Mouse (Mus musculus) brain, adult 2 months (tissue): ENCODE results near the gene Rmi2.
A peak's percentile ranks its signal among the peaks of the same experiment; 100 is the strongest.
"Not testable (repeated sequence)": the region's sequence is repeated elsewhere in the genome, so short reads cannot be mapped to it uniquely, and the experiment has no call there.

Experiments used
- DNase-seq: peaks from one replicate; pipeline ENCODE4 v3.0.0; 2011; ENCODE audit warnings: low read depth, low spot score

Gene Rmi2

DNA sequence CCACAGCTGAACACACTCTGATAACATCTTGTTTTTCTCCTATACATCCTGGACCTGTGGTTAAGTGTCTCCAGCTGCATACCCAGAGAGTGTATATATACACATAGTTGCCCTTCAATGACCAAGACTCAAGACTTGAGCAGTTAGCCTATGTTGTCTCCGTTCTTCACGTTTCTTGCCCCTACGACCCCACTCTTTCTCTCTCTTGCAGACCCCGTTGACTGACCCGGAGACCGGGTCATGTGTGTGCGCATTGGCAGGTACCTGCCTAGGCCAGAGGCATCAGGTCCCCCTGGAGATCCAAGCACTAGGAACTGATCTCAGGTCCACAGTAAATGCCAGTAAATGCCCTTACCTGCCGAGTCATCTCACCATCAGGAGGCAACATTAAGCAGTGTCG, 7.6 kb upstream of the Rmi2 start:
- no peak for DNase-seq

DNA sequence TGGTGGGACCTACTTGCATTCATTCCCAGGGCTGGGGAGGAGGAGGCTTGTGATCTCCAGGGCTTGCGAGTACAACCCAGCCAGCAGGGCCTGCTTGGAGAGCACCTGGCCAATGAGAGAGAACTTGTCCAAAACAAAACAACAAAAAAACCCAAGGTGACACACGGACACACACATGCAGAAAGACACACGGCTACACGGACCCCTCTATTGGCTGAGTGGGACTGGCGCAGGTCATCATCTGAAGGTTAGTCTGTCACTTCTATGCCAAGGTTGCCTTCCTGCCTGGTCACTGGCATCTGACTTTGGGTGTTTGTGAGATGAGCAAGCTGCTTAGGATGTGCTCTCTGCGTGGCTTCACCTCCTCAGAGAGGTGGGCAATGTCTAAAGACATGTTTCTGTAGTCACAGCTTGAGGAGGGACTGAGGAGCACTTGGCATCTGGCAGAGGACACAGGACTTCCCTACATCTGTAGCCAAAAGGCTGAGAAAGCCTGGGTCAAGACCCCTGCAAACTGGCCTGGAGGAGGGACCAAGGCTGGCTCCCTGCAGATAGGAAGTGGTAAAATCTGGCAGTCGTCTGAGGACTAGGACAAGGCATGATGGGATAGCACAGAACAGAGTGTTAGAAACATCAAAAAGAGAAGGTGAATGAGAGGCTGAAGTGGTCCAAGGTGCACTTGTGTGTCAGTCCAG, 6.9 kb upstream of the Rmi2 start:
- no peak for DNase-seq

DNA sequence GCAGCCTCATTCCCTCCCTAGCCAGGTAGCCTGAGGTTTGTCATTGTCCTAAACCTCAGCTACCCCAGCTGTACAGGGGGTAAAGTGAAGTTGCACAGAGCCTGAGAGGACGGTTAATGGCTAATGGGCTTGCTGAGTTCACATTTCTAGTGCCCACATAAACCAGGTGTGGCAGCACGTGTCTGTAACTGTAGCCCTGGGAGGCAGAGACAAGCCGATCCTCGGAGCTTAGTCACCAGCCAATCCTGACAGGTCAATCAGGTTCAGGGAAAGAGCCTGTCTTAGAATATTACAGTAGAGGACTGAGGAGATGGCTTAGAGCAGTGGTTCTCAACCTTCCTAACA, 6.4 kb upstream of the Rmi2 start:
- no peak for DNase-seq

DNA sequence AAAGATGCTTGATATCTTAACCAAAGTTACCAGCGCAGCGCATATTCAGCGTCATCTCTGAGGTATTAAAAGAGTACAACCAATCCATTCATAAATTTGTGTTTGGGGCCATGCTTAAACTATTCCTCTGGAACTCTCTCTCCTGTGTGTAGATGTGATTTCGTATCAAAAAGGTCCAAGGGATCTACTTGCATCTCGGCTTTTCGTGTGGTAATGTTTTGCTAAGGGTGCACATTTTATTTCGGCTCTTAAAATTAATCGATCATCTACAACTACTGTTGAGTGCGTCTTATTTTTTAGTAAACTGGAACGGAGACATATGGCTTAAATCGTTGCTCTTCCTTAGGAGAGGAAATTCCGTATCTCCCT, 333 bp upstream of the Rmi2 start:
- no peak for DNase-seq

DNA sequence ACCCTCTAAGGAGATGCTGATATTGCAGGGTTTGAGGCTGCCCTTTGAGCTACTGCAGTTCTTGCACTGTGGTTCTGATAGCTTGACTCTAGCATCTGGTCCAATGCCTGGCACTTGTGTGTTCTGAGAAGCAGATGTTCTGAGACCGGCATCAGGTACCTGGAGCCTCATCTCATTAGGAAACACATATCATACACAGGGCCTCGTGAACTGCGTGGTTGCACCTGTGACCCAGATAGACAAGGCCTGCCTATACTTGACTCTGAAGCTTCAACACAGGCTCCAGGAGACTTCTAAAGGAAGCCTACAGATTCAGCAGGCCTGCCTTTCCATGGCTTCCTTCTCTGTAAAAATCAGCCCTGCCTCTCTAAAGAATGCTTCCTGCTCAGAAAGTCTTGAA, 1.5 kb downstream of the Rmi2 start:
- DNase-seq: no peak

DNA sequence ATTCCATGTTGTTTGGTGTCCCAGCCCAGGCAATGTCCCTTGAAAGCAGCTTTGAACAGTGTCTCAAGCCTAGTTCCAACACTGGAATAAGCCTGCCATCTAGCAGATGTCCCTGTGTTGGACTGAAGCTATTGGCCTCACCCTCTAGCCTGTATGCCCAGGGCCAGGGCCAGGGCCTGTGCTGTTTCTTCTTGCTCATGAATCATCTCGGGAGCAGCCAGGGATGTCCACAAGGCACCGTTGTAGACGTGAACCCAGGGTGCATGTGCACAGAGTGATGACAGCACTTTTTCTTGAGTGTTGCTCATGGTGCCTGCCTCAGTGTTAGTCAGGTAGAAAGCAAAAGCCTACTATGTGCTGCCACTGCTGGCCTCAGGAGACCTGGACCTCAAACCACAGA, 2.4 kb downstream of the Rmi2 start:
- DNase-seq: no peak

DNA sequence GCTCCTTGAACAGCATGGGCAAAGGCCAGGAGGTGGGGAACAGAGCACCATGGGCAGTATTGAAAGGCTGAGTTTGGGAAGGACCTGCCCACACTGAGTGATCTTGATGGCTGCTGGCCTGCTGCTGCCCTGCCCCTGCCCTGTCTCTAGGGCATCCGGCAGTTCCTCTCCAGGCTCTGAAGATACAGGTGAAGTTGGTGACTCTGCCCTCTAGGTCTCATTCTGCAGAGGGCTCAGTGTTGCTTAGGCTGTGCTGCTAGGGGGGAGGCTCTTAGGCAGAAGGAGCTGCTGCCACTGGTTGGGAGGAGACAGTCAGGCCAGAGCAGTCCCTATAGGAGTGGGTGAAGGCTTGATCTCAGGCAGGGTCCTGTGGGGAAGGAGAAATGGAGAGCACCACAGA, 3.0 kb downstream of the Rmi2 start:
- DNase-seq: no peak

DNA sequence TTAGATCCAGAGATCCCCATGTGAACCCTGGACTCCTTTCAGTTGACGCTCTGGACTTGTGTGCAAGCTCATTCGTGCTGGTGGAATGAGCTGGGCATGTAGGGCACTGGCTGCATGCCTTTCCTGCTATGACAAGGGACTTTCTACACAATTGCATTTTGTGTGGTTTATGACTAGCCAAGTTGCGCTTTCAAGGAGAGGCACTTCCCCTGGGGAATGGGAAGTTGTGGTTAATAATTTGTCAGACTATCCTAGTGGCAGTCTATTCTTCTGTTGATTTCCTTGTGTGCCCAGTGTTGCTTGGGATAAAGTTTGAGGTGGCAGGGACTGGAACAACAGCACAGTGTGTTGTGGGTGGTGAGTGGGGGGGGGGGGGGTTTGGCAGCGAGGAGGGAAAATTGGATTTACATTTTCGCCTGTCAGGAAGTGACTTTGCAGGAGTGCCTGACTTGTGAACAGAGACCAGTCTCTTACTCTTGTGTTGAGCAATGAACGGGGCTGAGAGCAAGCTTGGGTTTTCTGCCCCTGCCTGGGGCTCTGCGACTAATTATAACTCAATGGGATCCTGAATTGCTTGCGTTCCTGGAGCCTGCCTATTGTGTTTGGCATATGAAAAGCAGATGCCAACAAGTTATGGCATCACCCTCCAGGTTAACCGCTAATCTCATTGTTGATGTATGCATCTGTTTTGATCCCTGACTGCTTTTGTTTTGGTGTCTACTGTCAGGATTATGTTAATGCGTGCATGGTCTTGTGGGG, 3.8 kb downstream of the Rmi2 start:
- no peak for DNase-seq

DNA sequence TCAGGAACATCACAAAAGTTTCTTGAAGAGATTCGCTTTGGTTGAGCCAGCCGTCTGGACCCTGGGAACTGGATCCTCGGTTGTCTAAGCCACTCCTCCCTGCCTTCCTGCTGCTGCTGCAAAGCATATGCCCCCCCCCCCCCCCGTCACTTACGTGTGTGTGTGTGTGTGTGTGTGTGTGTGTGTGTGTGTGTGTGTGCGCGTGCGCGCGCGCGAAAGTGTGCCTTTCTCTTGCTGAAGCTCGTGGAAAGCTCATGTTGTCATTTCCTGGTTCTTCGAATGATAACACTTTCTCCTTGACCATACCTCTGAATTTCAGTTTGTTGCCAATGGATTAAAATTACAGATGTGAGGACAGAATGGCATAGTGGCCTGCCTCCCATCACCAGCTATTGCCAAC, 5.2 kb downstream of the Rmi2 start:
- DNase-seq: no peak

DNA sequence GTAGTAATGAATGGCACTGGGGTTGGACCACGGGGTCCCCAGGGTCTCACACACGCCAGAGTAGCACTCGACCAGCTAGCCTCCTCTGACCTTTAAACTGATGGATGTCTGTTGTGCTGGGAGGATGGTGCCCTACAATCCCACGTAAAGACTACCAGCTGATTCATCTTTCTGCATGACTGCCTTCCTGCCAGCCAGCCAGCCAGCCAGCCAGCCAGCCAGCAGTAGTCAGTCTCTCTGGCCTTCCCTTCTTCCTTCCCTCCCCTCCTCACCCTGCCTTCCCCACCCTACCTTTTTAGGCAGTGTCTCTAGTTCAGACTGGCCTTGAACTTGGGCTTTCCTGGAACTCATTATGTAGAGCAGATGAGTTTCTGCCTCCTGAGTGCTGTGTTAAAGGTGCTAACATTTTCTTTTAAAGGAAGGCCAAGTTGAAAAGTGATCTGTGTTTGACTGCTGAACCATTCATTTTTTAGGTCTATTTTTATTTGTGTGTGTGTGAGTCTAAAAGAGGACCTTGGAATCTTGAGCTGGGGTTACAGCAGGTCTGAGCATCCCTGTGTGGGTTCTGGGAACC, 7.5 kb downstream of the Rmi2 start:
- no peak for DNase-seq

DNA sequence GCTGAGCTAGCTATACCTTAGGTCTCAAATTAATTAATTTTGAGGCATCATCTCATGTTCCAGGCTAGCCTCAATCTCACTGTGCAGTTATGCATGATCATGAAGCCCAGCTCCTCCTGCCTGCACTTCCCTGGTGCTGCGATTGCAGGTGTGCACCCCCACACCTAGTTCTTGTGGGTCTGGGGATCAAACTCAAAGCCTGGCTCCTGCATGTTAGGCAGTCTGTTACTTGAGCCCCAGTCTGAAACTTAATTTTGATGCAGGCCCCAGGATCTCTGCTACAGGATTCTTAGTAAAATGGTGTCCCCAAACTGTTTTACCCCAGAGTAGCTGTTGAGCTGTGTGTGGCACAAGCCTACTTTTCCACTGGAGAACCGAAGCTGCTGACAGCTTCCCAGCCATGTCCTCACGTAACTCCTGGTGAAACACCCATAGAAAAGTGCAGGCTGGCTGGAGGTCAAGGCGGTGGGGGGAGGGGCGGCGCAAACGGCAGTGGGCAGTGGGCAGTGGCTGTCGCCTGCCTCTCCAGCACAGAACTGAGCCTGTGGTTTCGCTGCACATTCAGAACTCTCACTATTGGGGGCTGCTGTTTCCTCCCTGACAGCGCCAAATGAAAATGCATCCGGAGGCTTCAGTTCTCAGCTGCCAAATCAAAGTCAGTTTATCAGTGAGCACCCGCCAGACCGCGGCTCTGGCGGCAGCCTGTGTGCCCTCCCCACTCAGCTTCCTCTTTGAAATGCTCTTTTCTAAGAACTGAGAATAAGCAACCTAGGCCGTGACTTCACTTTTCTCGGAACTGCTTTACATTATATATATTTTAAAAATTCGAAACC, 8.8 kb downstream of the Rmi2 start:
- DNase-seq: peak; percentile 20

DNA sequence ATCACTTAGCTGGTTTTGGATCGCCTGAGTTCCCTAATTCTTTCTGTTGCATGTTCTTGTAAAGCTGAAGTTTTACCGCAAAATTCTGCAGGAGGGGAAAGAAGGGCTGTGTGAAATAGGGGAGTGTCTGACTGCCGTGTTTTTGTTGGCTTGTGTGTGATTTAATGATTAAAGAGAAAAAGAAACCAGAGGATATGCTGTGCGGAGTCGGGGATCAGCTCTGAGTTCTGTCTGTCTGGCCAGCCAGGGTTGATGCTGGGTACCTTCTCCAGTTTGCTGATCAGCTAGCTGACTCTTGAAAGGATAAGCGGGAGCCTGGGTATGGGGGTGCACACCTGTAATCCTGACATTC, 9.4 kb downstream of the Rmi2 start:
- DNase-seq: no peak

DNA sequence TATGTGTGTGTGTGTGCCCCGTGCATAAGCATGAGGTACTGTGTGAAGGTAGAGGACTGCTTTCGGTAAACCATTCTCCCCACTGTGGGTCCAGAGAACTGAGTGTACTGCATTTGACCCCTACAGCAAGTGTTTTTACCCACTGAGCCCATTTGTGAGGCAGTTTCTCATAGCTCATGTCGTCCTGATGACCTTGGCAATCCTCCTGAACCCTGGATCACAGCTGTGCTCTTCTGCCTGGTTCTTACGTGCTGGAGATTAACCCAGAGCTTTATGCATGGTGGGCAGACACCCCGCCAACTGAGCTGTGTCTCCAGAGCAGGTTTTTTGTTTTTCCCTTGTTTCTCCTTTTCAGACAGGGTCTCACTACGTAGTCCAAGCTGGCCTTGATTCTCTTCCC, 11.1 kb downstream of the Rmi2 start:
- DNase-seq: no peak

DNA sequence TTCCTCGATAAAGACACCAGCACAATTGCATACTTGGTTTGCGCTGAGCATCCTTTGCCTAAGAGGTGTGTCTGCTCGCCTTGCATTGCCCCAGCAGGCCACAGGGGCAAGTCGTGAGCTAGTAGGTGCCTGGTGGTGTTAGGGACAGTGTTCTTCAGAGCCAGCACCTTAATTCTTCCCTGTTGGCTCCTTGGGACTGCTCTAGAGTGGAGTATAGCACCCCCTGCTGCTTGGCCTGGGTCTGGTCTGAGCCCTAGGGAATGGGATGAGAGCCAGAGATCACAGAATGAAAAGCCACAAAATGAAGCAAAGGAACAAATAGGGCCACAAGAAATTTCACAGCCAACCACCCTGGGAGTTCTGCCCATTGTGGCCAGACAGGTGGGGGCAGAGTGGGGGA, 11.6 kb downstream of the Rmi2 start:
- peak; percentile 78 for DNase-seq

DNA sequence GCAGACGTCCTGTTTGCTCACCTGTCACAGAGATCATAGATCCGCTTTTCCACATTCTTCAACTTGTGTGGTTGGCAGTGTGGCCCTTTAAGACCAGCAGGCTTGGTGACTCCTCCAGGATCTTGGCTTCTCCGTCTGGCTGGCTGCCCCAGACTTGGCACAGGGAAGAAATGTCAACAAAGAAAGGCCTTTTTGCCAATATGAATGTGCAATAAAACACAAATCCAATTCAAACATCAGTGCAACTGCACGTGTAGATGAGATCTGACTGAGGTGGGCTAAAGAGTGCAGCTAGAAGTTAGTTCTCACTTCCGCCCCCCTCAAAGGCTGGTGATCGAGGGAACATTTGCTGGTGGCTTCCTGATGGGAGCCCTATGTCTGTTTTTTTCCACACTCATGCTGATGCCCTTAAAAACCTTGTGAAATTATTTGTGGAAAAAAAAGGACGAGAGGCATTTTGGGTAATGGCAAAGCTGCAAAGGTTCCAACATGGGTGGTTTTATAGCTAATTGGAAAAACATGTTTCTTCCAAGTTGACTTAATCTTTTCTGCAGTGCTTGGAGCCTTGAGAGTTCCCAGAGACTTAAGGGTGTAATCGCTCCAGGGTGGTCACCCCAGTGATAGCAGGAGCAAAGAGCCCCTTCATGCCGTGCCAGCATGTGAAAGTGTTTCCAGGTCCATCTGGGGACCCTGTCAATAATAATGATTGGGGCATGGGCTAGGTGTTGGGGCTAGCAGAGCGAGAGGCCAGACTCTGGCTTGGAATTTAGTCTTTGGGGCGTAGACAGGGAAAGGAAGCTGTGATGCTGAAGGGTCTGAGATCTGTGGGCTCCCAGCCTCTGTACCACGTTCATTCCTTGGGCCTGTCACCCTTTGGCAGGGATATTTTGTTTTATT, 15.4 kb downstream of the Rmi2 start:
- peak; percentile 89 for DNase-seq

DNA sequence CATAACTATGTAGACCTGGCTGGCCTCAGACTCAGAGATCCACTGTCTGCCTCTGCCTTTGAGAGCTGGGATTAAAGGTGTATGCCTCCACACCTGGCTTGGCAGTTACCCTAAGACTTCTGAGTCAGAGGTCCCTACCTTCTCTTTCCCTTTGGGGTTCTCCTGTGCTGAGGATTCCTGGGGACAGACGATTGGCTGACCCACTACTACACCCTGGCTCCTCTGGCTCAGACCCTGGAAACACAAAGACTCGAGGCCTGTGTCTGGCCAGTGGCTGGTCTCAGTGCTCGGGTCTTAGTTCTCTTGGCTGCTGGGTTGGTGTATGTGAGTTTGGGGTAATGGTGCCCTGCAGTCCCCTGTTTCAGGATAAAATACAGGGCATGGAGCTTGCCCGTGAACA, 16.0 kb downstream of the Rmi2 start:
- no peak for DNase-seq

DNA sequence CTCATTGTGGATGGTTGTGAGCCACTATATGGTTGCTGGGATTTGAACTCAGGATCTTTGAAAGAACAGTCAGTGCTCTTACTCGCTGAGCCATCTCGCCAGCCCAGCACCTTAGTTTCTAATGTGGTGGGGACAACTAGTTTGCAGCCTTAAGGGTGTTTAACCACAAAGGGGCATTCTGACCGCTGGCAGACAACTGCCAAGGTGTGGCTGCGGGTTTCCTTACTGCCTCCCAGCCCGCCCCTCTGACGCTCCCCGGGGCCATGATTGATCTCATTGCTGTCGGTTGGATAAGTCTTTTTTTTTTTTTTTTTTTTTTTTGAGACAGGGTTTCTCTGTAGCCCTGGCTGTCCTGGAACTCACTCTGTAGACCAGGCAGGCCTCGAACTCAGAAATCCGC, 17.4 kb downstream of the Rmi2 start:
- DNase-seq: not testable (repeated sequence)

DNA sequence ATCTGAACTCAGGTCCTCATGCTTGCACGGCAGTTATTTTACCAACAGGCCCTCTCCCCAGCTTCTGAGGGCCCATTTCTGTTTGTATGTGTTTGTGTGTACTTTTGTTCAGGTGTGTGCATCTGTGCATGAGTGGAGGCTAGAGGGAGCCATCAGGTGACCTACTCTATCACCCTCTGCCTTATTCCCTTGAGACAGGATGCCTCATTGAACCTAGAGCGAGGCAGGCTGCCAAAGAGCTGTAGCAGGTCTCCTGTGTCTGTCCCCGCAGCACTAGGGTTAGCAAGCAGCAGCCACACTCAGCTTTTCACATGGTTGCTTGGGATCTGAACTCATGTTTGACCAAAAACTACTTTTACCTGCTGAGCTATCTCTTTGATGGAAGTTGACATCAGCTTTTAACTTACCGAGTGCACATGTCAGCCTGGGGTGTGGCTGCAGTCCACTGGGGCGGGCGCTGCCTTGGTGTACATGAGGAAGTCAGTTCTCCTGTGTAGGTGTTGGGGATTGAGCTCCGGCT, 24.9 kb downstream of the Rmi2 start:
- no peak for DNase-seq

DNA sequence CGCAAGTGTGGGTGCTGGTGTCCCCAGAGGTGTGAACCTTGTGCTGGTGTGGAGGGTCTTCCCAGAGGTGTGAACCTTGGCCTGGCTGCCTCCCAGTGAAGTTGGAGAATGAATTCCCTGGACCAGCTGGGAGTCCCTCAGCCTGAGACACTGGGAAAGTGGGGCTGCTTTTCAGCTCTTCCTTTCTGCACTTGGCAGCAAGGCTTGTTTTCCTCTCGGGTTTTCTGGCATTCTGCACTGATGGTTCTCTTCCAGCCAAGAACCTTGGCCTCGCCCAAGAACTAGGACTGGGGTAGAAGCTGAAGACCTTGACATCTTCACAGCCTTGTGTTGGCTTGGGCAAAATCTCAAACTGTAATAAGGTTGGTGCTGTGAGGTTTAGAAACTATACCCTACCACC, 26.5 kb downstream of the Rmi2 start:
- peak; percentile 50 for DNase-seq

DNA sequence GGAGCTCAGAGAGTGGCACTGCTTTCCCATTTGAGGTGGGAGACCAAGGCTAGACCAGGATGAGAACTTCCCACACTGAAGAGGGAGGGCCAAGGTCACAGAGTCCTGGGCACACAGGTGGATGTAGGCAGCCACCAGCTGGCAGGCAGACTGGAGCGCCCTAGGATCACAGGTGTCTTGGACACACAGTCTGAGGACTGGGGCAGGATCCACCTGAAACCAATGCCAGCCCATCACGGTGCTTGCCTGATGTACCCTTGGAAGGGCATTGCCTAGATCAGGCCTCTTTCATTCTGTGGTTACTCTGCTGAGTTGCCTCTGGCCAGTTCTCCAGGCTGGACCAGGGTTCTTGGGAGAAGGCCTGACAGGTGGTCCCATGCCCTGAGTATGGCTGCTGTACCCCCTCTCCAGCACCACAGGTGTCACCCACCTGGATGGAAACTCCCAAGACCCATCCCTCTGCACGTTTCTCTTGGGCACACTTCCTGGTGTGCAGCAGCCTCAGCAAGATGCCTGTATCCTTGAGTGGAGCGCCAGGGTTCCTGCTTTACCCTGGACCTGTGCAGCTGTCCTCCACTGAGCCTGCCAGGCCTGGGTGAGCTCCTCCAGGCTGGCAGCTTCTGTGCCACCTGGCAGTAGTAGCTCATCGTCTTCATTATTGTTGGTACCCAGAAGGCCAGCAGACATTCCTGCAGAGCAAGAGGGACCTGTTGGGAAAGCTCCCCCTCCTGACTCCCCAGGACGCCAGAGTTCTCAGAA, 30.2 kb downstream of the Rmi2 start:
- peak; percentile 82 for DNase-seq

DNA sequence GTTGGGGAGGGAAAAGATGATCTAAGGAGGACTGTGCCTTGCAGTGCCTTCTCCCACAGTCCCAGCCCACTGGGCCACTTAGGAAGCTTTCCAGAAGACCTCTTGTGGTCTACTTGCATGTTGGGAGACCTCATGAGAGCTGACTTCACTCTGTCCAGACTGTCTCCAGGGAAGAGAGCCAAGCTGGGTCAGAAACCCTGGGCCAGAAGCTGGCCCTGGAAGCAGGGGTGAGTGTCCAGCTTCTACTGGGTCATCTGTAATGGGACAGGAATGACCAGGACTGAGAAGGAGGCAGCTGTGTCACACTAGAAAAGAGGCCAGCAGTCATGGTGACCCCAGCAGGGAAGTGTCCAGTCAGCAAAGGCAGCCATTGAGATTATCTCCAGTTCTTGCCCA, 30.7 kb downstream of the Rmi2 start:
- DNase-seq: no peak
